Mouse (Mus musculus) neural tube, embryonic 13.5 days (tissue): Measurements from ENCODE around the gene Ccdc124. TPM values are rescaled to one million over a fixed set of nuclear protein-coding genes. Genes with fewer than 3 reads are reported as not detected.

Source experiments
- ATAC-seq: fragments of 200-750 bp; cut with Nextera tagmentation; 2 replicates; pipeline ENCODE4 v1.8.0; 2017; ENCODE audit warnings: low read depth, mild to moderate bottlenecking, moderate TSS enrichment, moderate library complexity
- H3K27ac ChIP-seq: fragments of 300-500 bp; sonication (generic); replicated peaks from 2 replicates; pipeline ENCODE4 v1.5.1; 2015; ENCODE audit warnings: moderate library complexity, mild to moderate bottlenecking, inconsistent platforms
- H3K27me3 ChIP-seq: fragments of 300-500 bp; sonication (generic); 2 replicates; pipeline ENCODE4 v1.6.1; 2015; ENCODE audit warnings: mild to moderate bottlenecking, inconsistent platforms
- H3K36me3 ChIP-seq: fragments of 300-500 bp; sonication (generic); 2 replicates; pipeline ENCODE4 v1.6.1; 2015; ENCODE audit warnings: mild to moderate bottlenecking, inconsistent platforms
- H3K4me1 ChIP-seq: fragments of 300-500 bp; sonication (generic); replicated peaks from 2 replicates; pipeline ENCODE4 v1.6.1; 2015; ENCODE audit warnings: inconsistent platforms
- H3K4me2 ChIP-seq: fragments of 300-500 bp; sonication (generic); 2 replicates; pipeline ENCODE4 v1.6.1; 2015; ENCODE audit warnings: inconsistent platforms, mild to moderate bottlenecking, moderate library complexity
- H3K4me3 ChIP-seq: fragments of 300-500 bp; sonication (generic); 2 replicates; pipeline ENCODE4 v1.5.1; 2015; ENCODE audit warnings: mild to moderate bottlenecking, inconsistent platforms
- H3K9ac ChIP-seq: fragments of 300-500 bp; sonication (generic); 2 replicates; pipeline ENCODE4 v1.6.1; 2015; ENCODE audit warnings: moderate library complexity, mild to moderate bottlenecking, inconsistent platforms
- H3K9me3 ChIP-seq: fragments of 300-500 bp; sonication (generic); 2 replicates; pipeline ENCODE4 v1.6.1; 2016; ENCODE audit warnings: inconsistent platforms
- WGBS: fragments of 180-500 bp; shearing (Covaris S2); methylation state at CpG from one replicate; pipeline ENCODE4 v1.1.7; 2015; 5-methylcytosine and 5-hydroxymethylcytosine counted together
- polyA plus RNA-seq: library from polyadenylated mRNA; unstranded; fragments of >200 nt; fragmentation: Nextera tagmentation; extraction: Ambion mirVana; gene quantifications from 2 replicates; pipeline ENCODE4 v1.2.1, GENCODE M21; 2015

Gene Ccdc124
- polyA plus RNA-seq, 1 experiment from 2014 or later = 156 TPM

- Histone ChIP-seq H3K27ac (no peak overlapping the region; the same call in 1 of the 2 replicates), H3K9ac (no peak overlapping the region), H3K4me2 (no peak overlapping the region), H3K27me3 (0 out of 2 replicates have a peak, but pooled peaks cover 2% of the 10 kb centered on the region), H3K36me3 (peaks cover 20% of the 10 kb centered on the region), H3K9me3 (no peaks in the 10 kb centered on the region), H3K4me1 (peaks cover 26% of the 10 kb centered on the region), H3K4me3 (no peak overlapping the region)
- WGBS = 61% methylated on average over 10 of the region's 10 CpGs
- no peak for ATAC-seq
These were observed 33.1 kb downstream of the Ccdc124 start for GRCm38 (mm10) chr8:70840590-70840989.

- Histone ChIP-seq H3K36me3 (peaks cover 24% of the 10 kb centered on the region), H3K4me1 (peaks cover 24% of the 10 kb centered on the region), H3K4me2 (peak within 1 kb of the TSS; percentile 77), H3K27ac (peak within 1 kb of the TSS; percentile 91), H3K9ac (peak within 1 kb of the TSS; percentile 79), H3K27me3 (0 out of 2 replicates have a peak, but pooled peaks cover 2% of the 10 kb centered on the region), H3K9me3 (no peaks in the 10 kb centered on the region), H3K4me3 (peak within 1 kb of the TSS; percentile 62)
- peak; percentile 97 for ATAC-seq
- WGBS = 2% methylated on average over 55 of the region's 55 CpGs
These were observed 34.1 kb downstream of the Ccdc124 start, which contains the start of gene Arrdc2 for GRCm38 (mm10) chr8:70839408-70840351. TSS of gene Arrdc2 (minus strand) at chr8:70839720.

GRCm38 (mm10) chr8:70838654-70839407, 34.9 kb downstream of the Ccdc124 start:
- Histone ChIP-seq H3K9ac (peak overlapping the region; percentile 79), H3K27me3 (0 out of 2 replicates have a peak, but pooled peaks cover 2% of the 10 kb centered on the region), H3K27ac (peak overlapping the region; percentile 91), H3K9me3 (no peaks in the 10 kb centered on the region), H3K4me2 (peak overlapping the region; percentile 77), H3K4me3 (peak overlapping the region; percentile 62), H3K4me1 (peaks cover 22% of the 10 kb centered on the region), H3K36me3 (peaks cover 20% of the 10 kb centered on the region)
- peak; percentile 57 for ATAC-seq
- 2% methylated on average over 65 of the region's 66 CpGs for WGBS

DNA sequence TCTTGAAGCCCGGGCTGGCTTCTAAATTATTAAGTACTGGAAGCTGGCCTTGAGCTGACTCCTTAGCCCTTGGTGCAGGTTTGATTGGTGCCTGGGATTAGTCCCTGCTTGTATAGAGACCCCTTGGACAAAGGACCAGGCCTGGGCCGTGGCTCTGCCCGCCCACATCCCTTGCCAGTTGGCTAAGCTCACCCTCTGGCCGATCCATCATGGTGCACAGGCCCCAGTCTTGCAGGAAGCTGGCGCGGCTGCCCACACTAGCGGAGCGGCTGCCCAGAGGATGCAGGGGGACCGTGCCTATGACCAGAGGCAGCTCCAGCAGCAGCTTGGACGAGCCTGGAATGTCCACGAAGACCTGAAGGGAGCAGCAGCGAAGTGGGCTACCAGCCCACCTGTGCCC, 37.1 kb downstream of the Ccdc124 start:
- no peak overlapping the region for H3K9ac ChIP-seq
- no peak overlapping the region for H3K4me3 ChIP-seq
- H3K27me3 ChIP-seq = no peaks in the 10 kb centered on the region
- WGBS = 92% methylated on average over 12 of the region's 12 CpGs
- peaks cover 17% of the 10 kb centered on the region for H3K36me3 ChIP-seq
- no peak for ATAC-seq
- no peaks in the 10 kb centered on the region for H3K9me3 ChIP-seq
- H3K4me2 ChIP-seq = no peak overlapping the region
- H3K4me1 ChIP-seq = peaks cover 28% of the 10 kb centered on the region
- H3K27ac ChIP-seq = no peak overlapping the region

- H3K4me3 ChIP-seq = no peak overlapping the region
- no peaks in the 10 kb centered on the region for H3K27me3 ChIP-seq
- 89% methylated on average over 3 of the region's 3 CpGs for WGBS
- no peak overlapping the region for H3K27ac ChIP-seq
- no peak for ATAC-seq
- peaks cover 14% of the 10 kb centered on the region for H3K4me1 ChIP-seq
- H3K9me3 ChIP-seq = no peaks in the 10 kb centered on the region
- H3K4me2 ChIP-seq = no peak overlapping the region
- H3K9ac ChIP-seq = no peak overlapping the region
- H3K36me3 ChIP-seq = peaks cover 17% of the 10 kb centered on the region
These were observed 39.7 kb downstream of the Ccdc124 start for GRCm38 (mm10) chr8:70834071-70834470.

DNA sequence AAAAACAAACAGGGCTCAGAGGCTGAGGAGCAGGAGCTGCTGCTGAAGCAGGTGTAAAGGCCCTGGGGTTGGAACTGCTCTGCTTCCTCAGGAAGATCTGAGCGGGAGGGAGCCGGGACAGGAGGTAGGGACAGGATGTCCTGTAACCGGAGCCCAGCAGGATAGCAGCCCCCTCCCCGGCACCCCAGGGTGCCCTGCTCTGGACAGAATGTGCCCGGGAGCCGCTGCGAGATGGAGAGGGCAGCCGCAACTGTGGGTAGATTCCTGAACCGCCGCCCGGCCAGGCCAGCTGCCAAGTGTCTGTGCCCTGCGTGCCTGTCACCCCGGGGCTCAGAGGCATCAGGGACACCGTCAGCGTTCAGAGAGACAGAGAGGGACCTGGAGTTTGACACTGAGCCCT, 40.2 kb downstream of the Ccdc124 start:
- Histone ChIP-seq H3K4me2 (no peak overlapping the region), H3K27me3 (no peaks in the 10 kb centered on the region), H3K4me3 (no peak overlapping the region), H3K9ac (no peak overlapping the region), H3K27ac (no peak overlapping the region), H3K9me3 (no peaks in the 10 kb centered on the region), H3K36me3 (peaks cover 17% of the 10 kb centered on the region), H3K4me1 (peaks cover 8% of the 10 kb centered on the region)
- WGBS = 45% methylated on average over 15 of the region's 15 CpGs
- ATAC-seq = no peak

GRCm38 (mm10) chr8:70833018-70833482, 40.7 kb downstream of the Ccdc124 start:
- H3K27me3 ChIP-seq = no peaks in the 10 kb centered on the region
- H3K4me2 ChIP-seq = no peak overlapping the region
- H3K27ac ChIP-seq = no peak overlapping the region
- H3K9ac ChIP-seq = no peak overlapping the region
- ATAC-seq = no peak
- peaks cover 5% of the 10 kb centered on the region for H3K4me1 ChIP-seq
- H3K9me3 ChIP-seq = no peaks in the 10 kb centered on the region
- H3K36me3 ChIP-seq = peaks cover 17% of the 10 kb centered on the region
- no peak overlapping the region for H3K4me3 ChIP-seq
- WGBS = 43% methylated on average over 9 of the region's 9 CpGs

DNA sequence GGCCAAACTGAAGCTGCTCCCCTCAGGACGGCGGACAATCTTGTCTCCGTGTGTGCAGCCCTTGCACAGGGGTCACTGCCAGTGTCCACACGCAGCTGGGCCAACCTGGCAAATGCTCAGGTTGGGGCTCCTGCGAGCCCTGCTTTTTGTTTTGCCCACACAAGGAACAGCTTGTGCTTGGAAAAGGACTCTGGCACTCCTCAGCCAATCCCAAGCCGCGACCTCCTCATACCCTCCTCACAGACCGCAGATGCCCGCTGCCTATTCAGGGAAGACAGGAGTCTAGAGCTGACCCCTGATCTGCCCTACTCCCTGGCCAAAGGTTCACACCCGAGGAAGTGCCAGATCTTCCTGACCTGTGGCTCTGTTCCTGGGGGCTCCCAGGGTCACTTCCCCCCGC, 41.4 kb downstream of the Ccdc124 start:
- Histone ChIP-seq H3K27me3 (no peaks in the 10 kb centered on the region), H3K4me3 (no peak overlapping the region), H3K27ac (no peak overlapping the region), H3K9me3 (no peaks in the 10 kb centered on the region), H3K4me1 (peaks cover 5% of the 10 kb centered on the region), H3K9ac (0 out of 2 replicates have a peak overlapping the region, but pooled peaks have one; percentile 5), H3K4me2 (no peak overlapping the region), H3K36me3 (peaks cover 17% of the 10 kb centered on the region)
- 65% methylated on average over 11 of the region's 11 CpGs for WGBS
- ATAC-seq = no peak

DNA sequence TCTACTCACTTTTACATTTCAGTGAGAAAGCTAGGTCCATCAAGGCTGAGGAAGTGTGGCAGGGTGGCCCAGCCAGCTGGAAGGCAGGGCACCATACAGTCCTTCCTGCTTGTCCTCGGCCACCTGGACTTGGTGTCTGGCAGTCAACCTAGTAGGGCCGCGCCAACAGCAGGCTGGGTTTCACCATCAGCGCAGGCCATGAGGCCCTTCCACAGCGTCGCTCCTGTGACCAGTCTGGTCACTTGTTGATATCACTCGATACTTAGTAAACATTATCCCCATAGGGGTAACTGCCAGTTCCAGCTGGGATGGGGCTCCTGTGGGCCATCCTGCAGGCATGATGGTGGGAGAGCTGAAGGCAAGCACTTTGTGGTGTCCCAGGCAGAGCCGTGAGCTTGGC, 42.2 kb downstream of the Ccdc124 start:
- peaks cover 14% of the 10 kb centered on the region for H3K36me3 ChIP-seq
- H3K4me2 ChIP-seq = no peak overlapping the region
- no peak overlapping the region for H3K4me3 ChIP-seq
- no peak for ATAC-seq
- H3K27me3 ChIP-seq = no peaks in the 10 kb centered on the region
- H3K9ac ChIP-seq = no peak overlapping the region
- no peak overlapping the region for H3K27ac ChIP-seq
- no peaks in the 10 kb centered on the region for H3K9me3 ChIP-seq
- H3K4me1 ChIP-seq = peaks cover 5% of the 10 kb centered on the region
- WGBS = 87% methylated on average over 8 of the region's 8 CpGs

DNA sequence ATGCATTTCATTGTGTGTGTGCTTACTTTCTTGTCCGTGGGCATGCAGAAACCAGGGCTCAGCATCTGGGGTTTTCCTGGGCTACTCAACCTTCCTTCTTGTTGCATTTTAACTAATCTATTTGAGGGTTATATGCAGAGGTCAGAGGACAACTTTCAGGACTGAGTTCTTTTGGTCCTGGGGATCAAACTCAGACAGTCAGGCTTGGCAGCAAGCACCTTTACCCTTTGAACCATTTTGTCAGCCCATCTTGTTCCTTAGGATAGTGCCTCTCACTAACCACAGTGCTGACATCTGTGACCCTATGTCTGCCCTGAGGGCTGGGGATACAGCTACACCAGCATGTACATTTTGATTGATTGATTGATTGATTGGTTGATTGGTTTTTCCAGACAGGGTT, 45.9 kb downstream of the Ccdc124 start:
- no peak for ATAC-seq
- no peak overlapping the region for H3K4me2 ChIP-seq
- H3K4me1 ChIP-seq = no peaks in the 10 kb centered on the region
- H3K36me3 ChIP-seq = no peaks in the 10 kb centered on the region
- WGBS = 86% methylated on average over 1 of the region's 1 CpGs
- no peak overlapping the region for H3K27ac ChIP-seq
- no peak overlapping the region for H3K9ac ChIP-seq
- H3K4me3 ChIP-seq = no peak overlapping the region
- H3K9me3 ChIP-seq = no peaks in the 10 kb centered on the region
- no peaks in the 10 kb centered on the region for H3K27me3 ChIP-seq

DNA sequence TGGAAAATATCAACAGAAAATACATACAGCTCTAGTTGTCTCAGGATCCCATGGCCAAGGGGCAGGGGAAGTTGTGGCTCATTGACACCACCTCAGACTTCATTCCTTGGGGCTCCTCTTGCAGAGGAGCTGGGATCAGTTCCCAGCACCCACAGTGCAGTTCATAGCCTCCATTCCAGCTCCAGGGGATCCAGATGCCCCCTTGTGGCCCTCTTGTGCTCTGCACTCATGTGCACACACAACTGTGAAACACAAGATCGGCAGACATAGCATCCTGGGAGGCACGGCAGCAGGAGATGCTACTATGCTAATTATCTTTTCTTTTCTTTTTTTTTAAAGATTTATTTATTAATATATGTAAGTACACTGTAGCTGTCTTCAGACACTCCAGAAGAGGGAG, 46.7 kb downstream of the Ccdc124 start:
- no peak overlapping the region for H3K9ac ChIP-seq
- no peaks in the 10 kb centered on the region for H3K9me3 ChIP-seq
- ATAC-seq = no peak
- H3K36me3 ChIP-seq = no peaks in the 10 kb centered on the region
- no peaks in the 10 kb centered on the region for H3K4me1 ChIP-seq
- WGBS = 98% methylated on average over 2 of the region's 2 CpGs
- H3K4me2 ChIP-seq = no peak overlapping the region
- H3K27ac ChIP-seq = no peak overlapping the region
- H3K4me3 ChIP-seq = no peak overlapping the region
- no peaks in the 10 kb centered on the region for H3K27me3 ChIP-seq

DNA sequence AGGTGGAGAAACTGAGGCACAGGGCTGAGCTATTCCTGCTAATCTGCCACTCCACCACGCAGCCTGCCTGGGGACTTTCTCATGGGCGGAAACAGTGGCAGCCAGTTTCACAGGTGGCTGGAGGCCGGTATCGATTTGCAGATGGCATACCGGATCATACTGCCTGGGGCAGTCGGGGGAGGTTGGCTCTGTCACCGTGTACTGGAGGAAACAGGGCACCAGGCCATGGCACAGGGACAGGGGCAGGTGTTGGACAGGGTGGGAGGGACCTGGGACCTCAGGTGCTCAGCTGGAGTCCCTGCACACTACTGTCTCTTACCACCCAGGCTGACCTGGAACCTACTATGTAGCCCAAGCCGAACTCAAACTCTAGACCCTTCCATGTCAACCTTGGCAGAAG, 47.9 kb downstream of the Ccdc124 start:
- Histone ChIP-seq H3K36me3 (no peaks in the 10 kb centered on the region), H3K27ac (no peak overlapping the region), H3K9me3 (no peaks in the 10 kb centered on the region), H3K4me3 (no peak overlapping the region), H3K4me2 (no peak overlapping the region), H3K4me1 (no peaks in the 10 kb centered on the region), H3K9ac (no peak overlapping the region), H3K27me3 (peaks cover 6% of the 10 kb centered on the region)
- no peak for ATAC-seq
- WGBS = 83% methylated on average over 8 of the region's 8 CpGs
